Mouse (Mus musculus) CH12.LX (cell line): Measurements from ENCODE around the gene Rem1. TPM values are rescaled to one million over a fixed set of nuclear protein-coding genes. Genes with fewer than 3 reads are reported as not detected.

Source experiments
- DNase-seq: peaks from one replicate; pipeline ENCODE4 v3.0.0-alpha.2; 2013; ENCODE audit errors: extremely low read depth
- H3K27ac ChIP-seq: 2 replicates; pipeline ENCODE4 v1.5.1; 2012; ENCODE audit warnings: low read depth, mild to moderate bottlenecking, control low read depth, moderate library complexity; ENCODE audit not compliant: insufficient read depth
- H3K27me3 ChIP-seq: replicated peaks from 2 replicates; pipeline ENCODE3; 2012; ENCODE audit warnings: inconsistent platforms
- H3K36me3 ChIP-seq, 2 experiments: replicated peaks in 1 of 2; 2 replicates each; pipeline versions ENCODE3 to v1.6.1; 2012; ENCODE audit warnings: inconsistent platforms in 1 of 2, low read length in 1 of 2, mild to moderate bottlenecking in 1 of 2, mixed read lengths in 1 of 2, moderate library complexity in 1 of 2; ENCODE audit not compliant: control insufficient read depth in 1 of 2, insufficient read depth in 1 of 2
- H3K4me1 ChIP-seq, 2 experiments: 2 replicates each; pipeline ENCODE4 v1.6.1; 2012; ENCODE audit warnings: inconsistent platforms in 1 of 2, moderate library complexity in 1 of 2; ENCODE audit not compliant: insufficient read depth in 2 of 2, control insufficient read depth in 1 of 2
- H3K4me2 ChIP-seq: 2 replicates; pipeline ENCODE4 v1.6.1; 2012; ENCODE audit warnings: low read depth, mild to moderate bottlenecking, control low read depth; ENCODE audit not compliant: poor library complexity, insufficient read depth, severe bottlenecking
- H3K4me3 ChIP-seq, 3 experiments: fragments of 150-350 bp in 1 of 3; sonication (generic) in 1 of 3; replicated peaks in 1 of 3; 2 replicates each; pipeline versions ENCODE3 to v1.5.1; 2011 to 2012; ENCODE audit warnings: low read depth in 2 of 3, low read length in 2 of 3, mild to moderate bottlenecking in 2 of 3, moderate library complexity in 2 of 3, control low read depth in 1 of 3, improper control_type of control experiment in 1 of 3, inconsistent platforms in 1 of 3, mixed read lengths in 1 of 3; ENCODE audit not compliant: poor library complexity in 1 of 3
- H3K79me2 ChIP-seq: replicated peaks from 2 replicates; pipeline ENCODE4 v1.6.1; 2012; ENCODE audit warnings: mild to moderate bottlenecking, moderate library complexity; ENCODE audit not compliant: control insufficient read depth, poor library complexity, insufficient read depth, severe bottlenecking; ENCODE audit errors: extremely low read depth
- H3K9ac ChIP-seq: 2 replicates; pipeline ENCODE4 v1.6.1; 2012; ENCODE audit warnings: low read depth, mild to moderate bottlenecking, control low read depth, moderate library complexity; ENCODE audit not compliant: insufficient read depth
- H3K9me3 ChIP-seq: replicated peaks from 2 replicates; pipeline ENCODE3; 2012; ENCODE audit warnings: low read length, inconsistent platforms, mixed read lengths
- BHLHE40 ChIP-seq: IDR thresholded peaks from 2 replicates; pipeline ENCODE4 v1.6.1; 2011; ENCODE audit warnings: mild to moderate bottlenecking, low read depth, low read length, improper control_type of control experiment
- CHD1 ChIP-seq: IDR thresholded peaks from 2 replicates; pipeline ENCODE4 v1.6.1; 2012; ENCODE audit warnings: low read depth, low read length, improper control_type of control experiment, inconsistent platforms
- CTCF ChIP-seq, 2 experiments: IDR thresholded peaks in 1 of 2; conservative IDR thresholded peaks in 1 of 2; 2 replicates each; pipeline ENCODE4 v1.5.1; 2011 to 2012; ENCODE audit warnings: low read depth in 2 of 2, low read length in 2 of 2, improper control_type of control experiment in 1 of 2, inconsistent platforms in 1 of 2, mild to moderate bottlenecking in 1 of 2, moderate library complexity in 1 of 2
- E2F4 ChIP-seq: IDR thresholded peaks from 2 replicates; pipeline ENCODE4 v1.6.1; 2011; ENCODE audit warnings: low read depth, low read length, improper control_type of control experiment; ENCODE audit not compliant: insufficient replicate concordance
- ELF1 ChIP-seq: IDR thresholded peaks from 2 replicates; pipeline ENCODE4 v1.6.1; 2014; ENCODE audit warnings: low read depth, mild to moderate bottlenecking, inconsistent platforms, low read length, improper control_type of control experiment
- EP300 ChIP-seq: IDR thresholded peaks from 2 replicates; pipeline ENCODE4 v1.6.1; 2011; ENCODE audit warnings: low read length, improper control_type of control experiment
- GABPA ChIP-seq: IDR thresholded peaks from 2 replicates; pipeline ENCODE4 v1.6.1; 2012; ENCODE audit warnings: low read depth, low read length, improper control_type of control experiment, inconsistent platforms; ENCODE audit not compliant: insufficient replicate concordance
- JUN ChIP-seq: IDR thresholded peaks from 2 replicates; pipeline ENCODE4 v1.6.1; 2011; ENCODE audit warnings: low read depth, mild to moderate bottlenecking, low read length, improper control_type of control experiment, moderate library complexity; ENCODE audit not compliant: insufficient read depth
- KAT2A ChIP-seq: IDR thresholded peaks from 2 replicates; pipeline ENCODE4 v1.6.1; 2012; ENCODE audit warnings: low read length, improper control_type of control experiment, inconsistent platforms; ENCODE audit not compliant: insufficient replicate concordance
- MAFK ChIP-seq: IDR thresholded peaks from 2 replicates; pipeline ENCODE4 v1.6.1; 2011; ENCODE audit warnings: low read length, improper control_type of control experiment; ENCODE audit not compliant: insufficient replicate concordance
- MAX ChIP-seq: IDR thresholded peaks from 2 replicates; pipeline ENCODE4 v1.6.1; 2011; ENCODE audit warnings: low read length, improper control_type of control experiment
- MAZ ChIP-seq: IDR thresholded peaks from 2 replicates; pipeline ENCODE4 v1.6.1; 2012; ENCODE audit warnings: low read depth, mild to moderate bottlenecking, inconsistent platforms, low read length, improper control_type of control experiment, moderate library complexity
- MEF2A ChIP-seq: IDR thresholded peaks from 2 replicates; pipeline ENCODE4 v1.6.1; 2014; ENCODE audit warnings: low read depth, mild to moderate bottlenecking, inconsistent platforms, low read length, improper control_type of control experiment, borderline replicate concordance
- MXI1 ChIP-seq: IDR thresholded peaks from 2 replicates; pipeline ENCODE4 v1.6.1; 2011; ENCODE audit warnings: mild to moderate bottlenecking, low read depth, low read length, improper control_type of control experiment
- MYC ChIP-seq: IDR thresholded peaks from 2 replicates; pipeline ENCODE4 v1.6.1; 2011; ENCODE audit warnings: low read depth, mild to moderate bottlenecking, improper control_type of control experiment, low read length
- NELFE ChIP-seq: IDR thresholded peaks from 2 replicates; pipeline ENCODE4 v1.6.1; 2011; ENCODE audit warnings: low read depth, low read length, improper control_type of control experiment
- POLR2A ChIP-seq: IDR thresholded peaks from 2 replicates; pipeline ENCODE4 v1.6.1; 2011; ENCODE audit warnings: low read depth, mild to moderate bottlenecking, improper control_type of control experiment, low read length
- RCOR1 ChIP-seq: conservative IDR thresholded peaks from 2 replicates; pipeline ENCODE4 v1.6.1; 2012; ENCODE audit warnings: low read depth, mild to moderate bottlenecking, inconsistent platforms, low read length, improper control_type of control experiment
- SIN3A ChIP-seq: IDR thresholded peaks from 2 replicates; pipeline ENCODE4 v1.6.1; 2012; ENCODE audit warnings: low read length, improper control_type of control experiment, inconsistent platforms
- TBP ChIP-seq: conservative IDR thresholded peaks from 2 replicates; pipeline ENCODE4 v1.6.1; 2011; ENCODE audit warnings: low read depth, low read length, improper control_type of control experiment
- TCF12 ChIP-seq: IDR thresholded peaks from 2 replicates; pipeline ENCODE4 v1.6.1; 2014; ENCODE audit warnings: low read depth, mild to moderate bottlenecking, inconsistent platforms, low read length, improper control_type of control experiment
- UBTF ChIP-seq: IDR thresholded peaks from 2 replicates; pipeline ENCODE4 v1.6.1; 2012; ENCODE audit warnings: low read depth, mild to moderate bottlenecking, inconsistent platforms, low read length, improper control_type of control experiment, moderate library complexity
- USF1 ChIP-seq: IDR thresholded peaks from 2 replicates; pipeline ENCODE4 v1.6.1; 2014; ENCODE audit warnings: low read depth, mild to moderate bottlenecking, inconsistent platforms, low read length, improper control_type of control experiment
- ZKSCAN1 ChIP-seq: IDR thresholded peaks from 2 replicates; pipeline ENCODE4 v1.6.1; 2012; ENCODE audit warnings: low read depth, inconsistent platforms, low read length, improper control_type of control experiment, borderline replicate concordance
- ZNF384 ChIP-seq: IDR thresholded peaks from 2 replicates; pipeline ENCODE4 v1.6.1; 2012; ENCODE audit warnings: low read depth, low read length, improper control_type of control experiment, inconsistent platforms
- dilution Hi-C: fragments of 300-500 bp; cut with MboI; formaldehyde crosslinking; loops from 2 replicates; pipeline ENCODE4 v1.14.3; 2020; ENCODE audit warnings: low sequenced_read_pairs; ENCODE audit not compliant: extremely low pct_unique_long_range_greater_than_20kb, extremely low pct_ligation_motif_present
- in situ Hi-C: fragments of 300-500 bp; cut with MboI; formaldehyde crosslinking; loops from 3 replicates; pipeline ENCODE4 v1.14.3; 2019; ENCODE audit warnings: low sequenced_read_pairs, low pct_ligation_motif_present, low pct_unique_long_range_greater_than_20kb, mixed read lengths
- polyA plus RNA-seq: library from polyadenylated mRNA; unstranded; fragments of >175 nt; gene quantifications from 2 replicates; pipeline ENCODE4 v1.2.1, GENCODE M21; 2012; ENCODE audit warnings: low read depth; ENCODE audit not compliant: insufficient read length
- total RNA-seq, 2 experiments: library from RNA; depleted of rRNA; stranded (reverse); fragments of 300-350 nt in 1 of 2; fragments of >200 nt in 1 of 2; gene quantifications; 2 replicates each; pipeline ENCODE4 v1.2.3; 2012 to 2014

The Rem1 gene
- total and polyA plus RNA-seq, 3 experiments: 0.55 to 0.82 (median 0.80) TPM

DNA sequence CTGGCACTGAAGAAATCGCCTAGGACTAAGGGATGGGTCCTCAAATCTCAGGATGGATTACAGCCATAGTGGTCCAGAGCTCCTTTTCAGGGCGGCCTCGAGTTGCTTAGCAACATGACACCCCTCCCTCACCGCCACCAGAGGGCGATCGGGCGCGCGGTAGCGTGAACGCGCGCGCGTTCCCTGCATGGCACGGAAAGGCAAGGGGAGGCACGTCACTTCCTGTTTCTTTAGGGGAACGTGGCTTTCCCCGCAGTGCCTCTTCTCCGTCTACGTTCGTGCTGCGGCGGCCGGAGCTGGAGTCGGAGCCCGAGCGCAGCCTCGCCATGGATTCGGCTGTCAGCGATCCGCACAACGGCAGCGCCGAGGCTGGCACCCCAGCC lies 42.5 kb downstream of the Rem1 start, which contains the start of gene H13 (continued):
- TF ChIP-seq ELF1 (peak; percentile 85), CTCF (conservative IDR thresholded peaks at IDR 0.05 in 1 of 2, IDR thresholded peaks at IDR 0.05 in 1 of 2; ENCODE audit: low read depth in 2 of 2, low read length in 2 of 2) (peak; percentile 51 to 87), MYC (peak; percentile 86; the same call in 1 of the 2 replicates), NELFE (peak; percentile 92), POLR2A (peak; percentile 96), JUN (no peak), EP300 (no peak), UBTF (no peak), USF1 (no peak), TCF12 (peak; percentile 73)

DNA sequence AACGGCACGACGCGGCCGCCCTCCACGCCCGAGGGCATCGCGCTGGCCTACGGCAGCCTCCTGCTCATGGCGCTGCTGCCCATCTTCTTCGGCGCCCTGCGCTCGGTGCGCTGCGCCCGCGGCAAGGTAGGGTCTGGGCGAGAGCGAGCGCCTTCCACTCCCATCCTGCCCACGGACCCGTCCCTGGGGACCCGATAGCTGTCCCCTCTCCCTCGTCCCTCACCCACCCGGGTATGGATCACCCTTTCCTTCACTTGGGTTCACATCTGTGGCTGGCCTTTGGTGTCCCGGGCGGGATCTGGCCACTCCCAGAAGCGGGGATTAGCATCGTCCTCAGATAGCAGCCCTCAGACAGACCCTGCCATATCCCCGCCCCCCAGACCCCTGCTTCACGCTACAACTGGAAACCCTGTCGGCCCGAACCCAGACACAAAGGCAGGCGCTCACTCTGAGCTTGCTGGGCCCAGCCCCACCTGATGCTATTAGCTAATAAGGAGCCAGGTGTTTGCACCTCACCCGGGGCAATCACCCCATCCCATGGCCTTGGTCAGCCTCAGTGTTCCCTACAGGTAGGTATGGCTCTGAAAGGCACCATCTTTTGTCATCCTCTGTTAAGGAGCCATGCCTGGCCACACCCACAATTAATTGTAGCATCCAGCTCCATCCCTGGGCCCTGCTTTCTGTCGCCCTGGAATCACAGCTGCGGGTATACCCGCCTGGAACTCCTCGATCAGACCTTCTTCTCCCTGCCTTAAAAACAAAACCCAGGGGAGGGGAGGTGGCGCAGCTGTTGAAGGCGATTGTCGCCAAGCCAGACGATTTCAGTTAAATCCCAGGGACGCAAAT lies 43.1 kb downstream of the Rem1 start:
- H3K79me2 ChIP-seq: peaks cover 52% of the 10 kb centered on the region
- H3K9me3 ChIP-seq: no peaks in the 10 kb centered on the region
- H3K36me3 ChIP-seq: peaks cover 8 to 28% of the 10 kb centered on the region in 2 experiments
- peak overlapping the region; percentile 90 for H3K4me2 ChIP-seq
- peak; percentile 72 for TF ChIP-seq MXI1
- peak; percentile 74 for TF ChIP-seq UBTF
- peak; percentile 52; the same call in 1 of the 2 replicates for TF ChIP-seq SIN3A
- no peak; the same call in 1 of the 2 replicates for TF ChIP-seq NELFE
- 0 out of 2 replicates have a peak, but pooled peaks have one; percentile 28 for TF ChIP-seq CHD1
- TF ChIP-seq MAX: 0 out of 2 replicates have a peak, but pooled peaks have one; percentile 16
- no peak for TF ChIP-seq BHLHE40
- in situ Hi-C loops: loop anchor here (5.0 kb wide), 1 partner anchor 53 kb away; no protein-coding TSS in a partner anchor
- H3K4me1 ChIP-seq: peaks cover 11 to 35% of the 10 kb centered on the region in 2 experiments
- no peak for DNase-seq
- peak overlapping the region; percentile 79 to 96 (median 92) for H3K4me3 ChIP-seq
- peak overlapping the region; percentile 78 for H3K27ac ChIP-seq
- H3K27me3 ChIP-seq: no peaks in the 10 kb centered on the region
- peak overlapping the region; percentile 81 for H3K9ac ChIP-seq
- dilution Hi-C loops: no loop called here

DNA sequence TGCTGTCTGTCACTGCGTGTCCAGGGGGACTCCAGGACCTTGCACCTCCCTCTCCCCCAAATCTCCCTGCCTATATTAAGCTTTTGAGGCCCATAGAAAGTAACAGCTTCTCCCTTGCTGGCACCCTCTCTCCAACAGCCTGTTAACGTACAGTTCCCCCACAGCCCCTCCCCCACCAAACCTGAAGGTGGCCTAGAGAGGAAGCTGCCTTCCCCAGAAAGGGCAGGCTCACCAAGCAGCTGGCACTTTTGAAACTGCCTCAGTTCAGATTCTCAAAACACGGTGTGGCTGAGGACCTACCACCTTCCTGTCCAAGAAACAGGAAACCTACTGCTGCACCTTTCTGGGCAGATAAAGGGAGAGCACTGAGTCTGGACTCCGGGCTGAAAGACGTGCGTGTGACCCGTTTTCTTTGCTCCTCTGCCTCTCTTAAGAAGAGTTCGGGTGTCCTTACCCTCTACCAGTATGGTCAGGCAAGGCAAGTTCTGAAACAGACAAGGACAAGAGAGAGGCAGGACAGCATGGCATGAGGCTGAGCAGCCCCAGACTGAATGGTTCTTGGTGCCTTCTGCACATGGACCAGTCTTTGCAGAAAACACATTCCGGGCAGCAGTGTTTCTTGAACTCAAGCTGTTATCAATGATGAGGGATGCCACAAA lies 44.4 kb downstream of the Rem1 start:
- dilution Hi-C loops (no loop called here), in situ Hi-C loops (no loop called here)
- Histone ChIP-seq H3K36me3 (peaks cover 20 to 39% of the 10 kb centered on the region in 2 experiments), H3K4me2 (peak overlapping the region; percentile 90), H3K9ac (peak overlapping the region; percentile 81), H3K27me3 (no peaks in the 10 kb centered on the region), H3K4me1 (peaks cover 19 to 48% of the 10 kb centered on the region in 2 experiments), H3K4me3 (peak overlapping the region; percentile 79 to 96 (median 92)), H3K79me2 (peaks cover 62% of the 10 kb centered on the region), H3K27ac (peak overlapping the region; percentile 80), H3K9me3 (no peaks in the 10 kb centered on the region)
- DNase-seq: peak; percentile 82
- peak; percentile 77 for TF ChIP-seq TCF12
- no peak for TF ChIP-seq E2F4
- peak; percentile 60; the same call in 1 of the 2 replicates for TF ChIP-seq MYC
- TF ChIP-seq BHLHE40: no peak
- TF ChIP-seq ZKSCAN1: no peak
- TF ChIP-seq MEF2A: 0 out of 2 replicates have a peak, but pooled peaks have one; percentile 33
- peak; percentile 50; the same call in 1 of the 2 replicates for TF ChIP-seq MXI1
- TF ChIP-seq JUN: no peak
- no peak for TF ChIP-seq TBP
- 0 out of 2 replicates have a peak, but pooled peaks have one; percentile 46 for TF ChIP-seq RCOR1
- TF ChIP-seq GABPA: no peak
- no peak for TF ChIP-seq MAFK
- no peak for TF ChIP-seq MAZ
- TF ChIP-seq USF1: no peak
- no peak for TF ChIP-seq KAT2A
- no peak for TF ChIP-seq ZNF384
- TF ChIP-seq SIN3A: peak; percentile 85
